Mouse (Mus musculus): Measurements from ENCODE around the gene Ptpn7. TPM values are rescaled to one million over a fixed set of nuclear protein-coding genes. Genes with fewer than 3 reads are reported as not detected.
"Not testable (repeated sequence)": the region's sequence is repeated elsewhere in the genome, so short reads cannot be mapped to it uniquely, and the experiment has no call there.

The Ptpn7 gene
- polyA plus RNA-seq, 1 experiment from 2014 or later: 9.6 TPM

DNA sequence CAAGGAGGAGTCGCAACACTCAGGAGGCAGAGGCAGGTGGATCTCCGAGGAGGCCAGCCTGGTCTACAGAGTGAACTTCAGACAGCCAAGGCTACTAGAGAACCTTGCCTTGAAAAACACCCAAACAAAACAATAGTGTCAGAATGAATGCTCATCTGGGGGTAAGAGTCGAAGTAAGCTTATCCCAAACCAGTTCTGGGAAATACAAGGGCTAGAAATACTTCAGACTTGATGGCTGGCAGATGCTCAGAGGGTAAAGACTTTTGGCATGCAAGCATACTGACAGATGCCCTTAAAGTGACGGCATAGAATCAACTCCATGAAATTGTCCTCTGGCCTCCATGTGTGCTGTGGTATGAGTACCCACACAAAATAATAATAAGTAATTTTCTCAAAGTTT, 56.7 kb downstream of the Ptpn7 start:
- Histone ChIP-seq H3K4me3 (ENCODE audit: low read depth, low read length) (no peak overlapping the region), H3K4me2 (ENCODE audit: low read depth, low read length) (no peak overlapping the region), H3K27me3 (ENCODE audit: control insufficient read depth, insufficient read depth, low read depth, low read length) (no peaks in the 10 kb centered on the region), H3K27ac (ENCODE audit: low read length) (no peak overlapping the region), H3K4me1 (ENCODE audit: control insufficient read depth, low read depth, low read length) (no peaks in the 10 kb centered on the region), H3K9me3 (replicated peaks; ENCODE audit: control insufficient read depth, low read length) (no peaks in the 10 kb centered on the region), H3K9ac (ENCODE audit: low read depth, low read length) (no peak overlapping the region), H3K36me3 (ENCODE audit: control insufficient read depth, insufficient read depth) (no peaks in the 10 kb centered on the region)
- WGBS (ENCODE audit: insufficient replicate concordance): 73% methylated on average over 4 of the region's 4 CpGs
- no peak for ATAC-seq (ENCODE audit: low read depth)

DNA sequence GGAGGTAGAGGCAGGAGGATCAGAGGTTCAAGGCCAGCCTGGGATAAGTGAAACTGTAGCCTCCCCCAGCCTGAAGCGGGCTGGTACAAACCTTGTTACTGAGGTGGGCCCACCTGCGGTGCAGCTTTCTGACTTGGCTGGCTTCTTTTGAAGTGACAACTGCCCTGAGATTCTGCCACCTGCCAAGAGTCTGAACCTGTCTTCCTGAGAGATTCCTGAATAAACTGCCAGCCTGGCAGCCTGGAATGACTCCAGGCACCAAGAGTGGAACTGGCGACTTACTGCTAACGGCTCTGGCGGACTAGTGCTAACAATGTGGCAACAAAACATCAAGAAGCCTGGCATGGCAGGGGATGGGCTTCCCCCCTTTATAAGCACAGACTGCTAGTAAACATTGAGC, 61.8 kb downstream of the Ptpn7 start:
- H3K4me2 ChIP-seq (ENCODE audit: low read depth, low read length); H3K4me1 ChIP-seq (ENCODE audit: control insufficient read depth, low read depth, low read length); H3K4me3 ChIP-seq (ENCODE audit: low read depth, low read length); H3K27ac ChIP-seq (ENCODE audit: low read length); ATAC-seq (ENCODE audit: low read depth); H3K9me3 ChIP-seq (replicated peaks; ENCODE audit: control insufficient read depth, low read length); H3K36me3 ChIP-seq (ENCODE audit: control insufficient read depth, insufficient read depth); H3K27me3 ChIP-seq (ENCODE audit: control insufficient read depth, insufficient read depth, low read depth, low read length); H3K9ac ChIP-seq (ENCODE audit: low read depth, low read length): not testable (repeated sequence)
- WGBS (ENCODE audit: insufficient replicate concordance): 70% methylated on average over 5 of the region's 5 CpGs

Other genes with a start within 250 kb of the Ptpn7 start
- gene Ppp1r12b, start 176.8 kb upstream of the Ptpn7 start, polyA plus RNA-seq (2015; fragmentation: Nextera tagmentation; extraction: Ambion mirVana): 1.6 and 2.4 TPM in 2 replicates
- 27.9 and 31.8 TPM in 2 replicates for gene Ube2t, start 170.1 kb upstream of the Ptpn7 start, polyA plus RNA-seq (2015; fragmentation: Nextera tagmentation; extraction: Ambion mirVana)
- 0.07 and 0.08 TPM in 2 replicates for gene Lgr6, start 27.4 kb upstream of the Ptpn7 start, polyA plus RNA-seq (2015; fragmentation: Nextera tagmentation; extraction: Ambion mirVana)
- 7.8 and 9.9 TPM in 2 replicates for gene Arl8a, start 14.1 kb downstream of the Ptpn7 start, polyA plus RNA-seq (2015; fragmentation: Nextera tagmentation; extraction: Ambion mirVana)
- gene Gpr37l1, start 35.0 kb downstream of the Ptpn7 start, polyA plus RNA-seq (2015; fragmentation: Nextera tagmentation; extraction: Ambion mirVana): not detected in 2 replicates
- gene Elf3, start 125.9 kb downstream of the Ptpn7 start, polyA plus RNA-seq (2015; fragmentation: Nextera tagmentation; extraction: Ambion mirVana): 0.93 and 2.5 TPM in 2 replicates
- 21.4 and 23.8 TPM in 2 replicates for gene Rnpep, start 151.4 kb downstream of the Ptpn7 start, polyA plus RNA-seq (2015; fragmentation: Nextera tagmentation; extraction: Ambion mirVana)
- gene Timm17a, start 181.1 kb downstream of the Ptpn7 start, polyA plus RNA-seq (2015; fragmentation: Nextera tagmentation; extraction: Ambion mirVana): 85.6 and 101 TPM in 2 replicates
- gene Lmod1, start 192.1 kb downstream of the Ptpn7 start, polyA plus RNA-seq (2015; fragmentation: Nextera tagmentation; extraction: Ambion mirVana): 0.07 and 0.12 TPM in 2 replicates
- 1.0 and 1.3 TPM in 2 replicates for gene Shisa4, start 242.5 kb downstream of the Ptpn7 start, polyA plus RNA-seq (2015; fragmentation: Nextera tagmentation; extraction: Ambion mirVana)

Data from liver, embryonic 16.5 days (tissue).